Mouse (Mus musculus) liver, embryonic 13.5 days (tissue): ENCODE measurements around the gene Kank2. TPM values are rescaled to one million over a fixed set of nuclear protein-coding genes. Genes with fewer than 3 reads are reported as not detected.

ENCODE experiments used
- ATAC-seq: fragments of 200-750 bp; cut with Nextera tagmentation; 2 replicates; pipeline ENCODE4 v1.8.0; 2017; ENCODE audit warnings: low read depth, mild to moderate bottlenecking, moderate number of reproducible peaks, moderate library complexity
- DNase-seq: peaks from one replicate; pipeline ENCODE4 v3.0.0; 2022
- H3K27ac ChIP-seq: fragments of 300-500 bp; sonication (generic); 2 replicates; pipeline ENCODE4 v1.5.1; 2015; ENCODE audit warnings: moderate library complexity, mild to moderate bottlenecking, inconsistent platforms
- H3K27me3 ChIP-seq: fragments of 300-500 bp; sonication (generic); 2 replicates; pipeline ENCODE4 v1.6.1; 2015; ENCODE audit warnings: mild to moderate bottlenecking, inconsistent platforms
- H3K36me3 ChIP-seq: fragments of 300-500 bp; sonication (generic); 2 replicates; pipeline ENCODE4 v1.6.1; 2015; ENCODE audit warnings: mild to moderate bottlenecking, inconsistent platforms
- H3K4me1 ChIP-seq: fragments of 300-500 bp; sonication (generic); replicated peaks from 2 replicates; pipeline ENCODE4 v1.6.1; 2015; ENCODE audit warnings: inconsistent platforms
- H3K4me2 ChIP-seq: fragments of 300-500 bp; sonication (generic); 2 replicates; pipeline ENCODE4 v1.6.1; 2015; ENCODE audit warnings: inconsistent platforms, mild to moderate bottlenecking, moderate library complexity
- H3K4me3 ChIP-seq: fragments of 300-500 bp; sonication (generic); replicated peaks from 2 replicates; pipeline ENCODE4 v1.5.1; 2015; ENCODE audit warnings: mild to moderate bottlenecking, inconsistent platforms
- H3K9ac ChIP-seq: fragments of 300-500 bp; sonication (generic); 2 replicates; pipeline ENCODE4 v1.6.1; 2015; ENCODE audit warnings: mild to moderate bottlenecking, inconsistent platforms
- H3K9me3 ChIP-seq: fragments of 300-500 bp; sonication (generic); replicated peaks from 2 replicates; pipeline ENCODE4 v1.6.1; 2016; ENCODE audit warnings: inconsistent platforms
- WGBS: fragments of 180-500 bp; shearing (Covaris S2); methylation state at CpG from one replicate; pipeline ENCODE4 v1.1.7; 2015; ENCODE audit not compliant: insufficient replicate concordance; 5-methylcytosine and 5-hydroxymethylcytosine counted together
- microRNA-seq: library from miRNA; unstranded; fragments of <30 nt; microRNA quantifications from one replicate; pipeline ENCODE4, GENCODE M21; 2016
- polyA plus RNA-seq: library from polyadenylated mRNA; unstranded; fragments of >200 nt; fragmentation: Nextera tagmentation; extraction: Ambion mirVana; gene quantifications from 2 replicates; pipeline ENCODE4 v1.2.1, GENCODE M21; 2015

Gene Kank2
- polyA plus RNA-seq, 1 experiment from 2014 or later: 2.6 TPM

DNA sequence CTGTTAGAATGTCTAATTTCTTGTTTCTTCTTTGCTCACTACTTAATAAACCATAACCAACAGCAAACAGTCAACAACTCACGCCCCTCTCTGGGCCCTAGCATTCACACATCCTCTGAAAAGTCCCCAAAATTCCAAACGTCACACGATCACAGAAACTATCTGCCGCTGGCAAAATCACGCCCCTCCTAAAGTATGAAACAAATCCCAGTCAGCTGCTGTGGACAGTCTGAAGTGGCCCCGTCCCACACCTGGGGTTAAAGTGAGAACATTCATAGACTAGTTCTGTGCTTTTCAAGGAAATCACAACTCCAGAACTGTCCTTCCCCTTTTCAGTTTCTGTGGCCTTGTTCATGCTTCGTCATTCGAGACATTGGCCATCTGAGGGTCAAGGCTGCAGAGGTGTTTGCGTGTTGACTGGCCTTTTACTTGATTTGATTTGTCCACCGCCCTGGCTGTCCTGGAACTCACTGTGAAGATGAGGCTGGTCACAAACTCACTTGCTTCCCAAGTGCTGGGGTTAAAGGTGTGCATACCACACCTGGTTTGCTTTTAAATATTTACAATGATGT is 70.2 kb downstream of the Kank2 start:
- no peaks in the 10 kb centered on the region for H3K27me3 ChIP-seq
- H3K9ac ChIP-seq: no peak overlapping the region
- no peak overlapping the region for H3K4me3 ChIP-seq
- no peaks in the 10 kb centered on the region for H3K9me3 ChIP-seq
- ATAC-seq: no peak
- H3K36me3 ChIP-seq: peaks cover 64% of the 10 kb centered on the region
- peaks cover 59% of the 10 kb centered on the region for H3K4me1 ChIP-seq
- H3K4me2 ChIP-seq: no peak overlapping the region
- WGBS: 75% methylated on average over 10 of the region's 10 CpGs
- H3K27ac ChIP-seq: peak overlapping the region; percentile 16; the same call in 1 of the 2 replicates
- DNase-seq: no peak

DNA sequence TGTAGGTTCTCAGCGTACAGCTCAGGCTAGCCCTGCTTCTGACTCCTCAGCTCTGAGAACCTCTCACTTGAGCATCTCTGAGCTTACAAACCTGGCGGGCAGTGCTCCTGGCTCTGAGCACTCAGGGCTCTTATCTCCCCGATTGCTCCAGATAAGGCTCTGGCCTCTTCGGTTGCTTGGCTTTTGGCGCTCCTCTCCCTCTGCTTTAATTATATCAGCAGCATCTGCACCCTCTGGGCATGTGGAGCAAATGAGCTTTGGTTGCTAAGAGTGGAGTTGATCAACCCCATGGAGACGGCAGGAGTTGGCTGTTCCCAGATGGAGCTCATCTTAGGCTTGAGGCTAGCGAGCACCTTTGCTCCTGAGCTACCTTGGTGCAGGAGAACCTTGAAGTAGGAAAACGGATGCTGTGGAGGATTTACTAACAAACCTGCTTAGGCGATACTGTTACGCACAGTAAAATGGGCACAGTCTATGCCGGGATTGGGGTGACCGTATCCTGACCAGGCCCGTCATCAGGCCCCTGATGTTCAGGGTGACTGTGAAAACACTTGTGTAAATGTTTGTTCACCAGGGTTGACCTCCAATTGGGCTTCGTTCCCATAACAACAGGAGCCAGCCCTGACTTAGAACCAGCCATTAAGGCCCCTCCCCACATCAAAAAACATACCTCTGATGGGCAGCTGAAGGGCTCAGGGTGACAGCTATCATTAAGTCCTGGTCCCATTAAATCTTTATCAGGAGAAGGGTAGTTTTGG is 72.1 kb downstream of the Kank2 start:
- no peaks in the 10 kb centered on the region for H3K27me3 ChIP-seq
- 55% methylated on average over 14 of the region's 14 CpGs for WGBS
- peak overlapping the region; percentile 95 for H3K27ac ChIP-seq
- H3K9me3 ChIP-seq: no peaks in the 10 kb centered on the region
- peak overlapping the region; percentile 69 for H3K9ac ChIP-seq
- ATAC-seq: no peak
- H3K4me2 ChIP-seq: peak overlapping the region; percentile 96
- DNase-seq: no peak
- peaks cover 45% of the 10 kb centered on the region for H3K36me3 ChIP-seq
- peak overlapping the region; percentile 79 for H3K4me3 ChIP-seq
- H3K4me1 ChIP-seq: peaks cover 71% of the 10 kb centered on the region

DNA sequence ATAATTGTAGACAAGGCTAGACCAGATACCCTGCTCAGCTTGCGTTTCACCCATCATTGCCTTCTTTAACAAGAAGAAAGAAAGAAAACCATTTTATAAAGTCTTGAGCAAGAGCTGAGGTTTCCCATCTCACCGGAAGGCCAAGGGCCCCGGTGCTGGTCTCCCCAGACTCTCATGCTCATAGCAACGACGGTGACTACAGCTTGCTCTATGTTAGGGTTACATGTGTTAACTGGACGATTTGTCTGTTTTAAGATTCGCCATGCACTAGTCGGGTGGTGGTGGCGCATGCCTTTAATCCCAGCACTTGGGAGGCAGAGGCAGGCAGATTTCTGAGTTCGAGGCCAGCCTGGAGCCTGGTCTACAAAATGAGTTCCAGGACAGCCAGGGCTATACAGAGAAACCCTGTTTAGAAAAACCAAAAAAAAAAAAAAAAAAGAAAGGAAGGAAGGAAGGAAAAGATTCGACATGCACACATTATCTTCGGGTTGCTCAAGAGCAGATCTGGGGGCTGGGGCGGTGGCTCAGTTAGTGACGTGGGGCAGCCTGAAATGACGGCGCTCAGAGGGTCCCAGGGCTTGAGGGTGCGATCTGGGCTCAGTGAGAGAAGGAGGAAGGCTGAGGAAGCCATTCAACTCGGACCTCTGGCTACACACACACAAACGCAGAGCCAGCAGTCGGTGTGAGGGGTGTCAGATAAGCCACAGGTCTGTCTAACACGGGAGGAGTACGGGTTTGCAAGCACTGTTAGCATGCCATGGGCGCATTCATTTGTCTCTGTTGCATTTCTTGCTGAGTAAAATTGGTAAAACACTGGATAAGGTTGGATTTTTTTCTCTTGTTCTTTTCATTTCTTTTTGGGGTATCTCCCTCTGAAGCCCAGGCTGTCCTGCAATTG is 73.1 kb downstream of the Kank2 start:
- H3K36me3 ChIP-seq: peaks cover 36% of the 10 kb centered on the region
- ATAC-seq: no peak
- H3K9me3 ChIP-seq: no peaks in the 10 kb centered on the region
- H3K4me1 ChIP-seq: peaks cover 73% of the 10 kb centered on the region
- peak overlapping the region; percentile 96 for H3K4me2 ChIP-seq
- WGBS: 26% methylated on average over 23 of the region's 23 CpGs
- H3K27ac ChIP-seq: peak overlapping the region; percentile 95
- no peaks in the 10 kb centered on the region for H3K27me3 ChIP-seq
- H3K9ac ChIP-seq: peak overlapping the region; percentile 69
- DNase-seq: peak; percentile 28
- peak overlapping the region; percentile 79 for H3K4me3 ChIP-seq

DNA sequence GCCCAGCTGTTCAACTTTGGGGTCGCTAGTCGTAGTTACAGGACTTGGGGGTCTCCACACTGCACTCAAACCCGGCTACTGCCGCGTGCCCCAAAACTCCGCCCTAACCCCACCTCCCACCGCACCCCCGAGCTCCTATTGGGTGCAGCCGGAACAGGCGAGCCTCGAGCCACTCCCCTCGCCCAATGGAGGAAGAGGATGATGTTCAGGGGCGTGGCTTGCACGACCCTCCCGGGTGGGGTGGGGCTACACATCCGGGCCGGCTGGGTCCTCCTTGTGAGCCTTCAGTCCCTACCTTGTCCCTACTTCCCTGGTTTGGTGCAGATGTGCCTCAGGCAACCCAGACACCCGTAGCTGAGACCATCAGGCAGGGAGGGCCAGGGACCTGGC is 74.4 kb downstream of the Kank2 start:
- Histone ChIP-seq H3K27ac (peak overlapping the region; percentile 95), H3K9ac (peak overlapping the region; percentile 86), H3K36me3 (peaks cover 23% of the 10 kb centered on the region), H3K27me3 (no peaks in the 10 kb centered on the region), H3K9me3 (no peaks in the 10 kb centered on the region), H3K4me3 (peak overlapping the region; percentile 79), H3K4me1 (peaks cover 69% of the 10 kb centered on the region), H3K4me2 (peak overlapping the region; percentile 96)
- WGBS: under 1% methylated on average over 18 of the region's 18 CpGs
- ATAC-seq (peak; percentile 90), DNase-seq (peak; percentile 92)

DNA sequence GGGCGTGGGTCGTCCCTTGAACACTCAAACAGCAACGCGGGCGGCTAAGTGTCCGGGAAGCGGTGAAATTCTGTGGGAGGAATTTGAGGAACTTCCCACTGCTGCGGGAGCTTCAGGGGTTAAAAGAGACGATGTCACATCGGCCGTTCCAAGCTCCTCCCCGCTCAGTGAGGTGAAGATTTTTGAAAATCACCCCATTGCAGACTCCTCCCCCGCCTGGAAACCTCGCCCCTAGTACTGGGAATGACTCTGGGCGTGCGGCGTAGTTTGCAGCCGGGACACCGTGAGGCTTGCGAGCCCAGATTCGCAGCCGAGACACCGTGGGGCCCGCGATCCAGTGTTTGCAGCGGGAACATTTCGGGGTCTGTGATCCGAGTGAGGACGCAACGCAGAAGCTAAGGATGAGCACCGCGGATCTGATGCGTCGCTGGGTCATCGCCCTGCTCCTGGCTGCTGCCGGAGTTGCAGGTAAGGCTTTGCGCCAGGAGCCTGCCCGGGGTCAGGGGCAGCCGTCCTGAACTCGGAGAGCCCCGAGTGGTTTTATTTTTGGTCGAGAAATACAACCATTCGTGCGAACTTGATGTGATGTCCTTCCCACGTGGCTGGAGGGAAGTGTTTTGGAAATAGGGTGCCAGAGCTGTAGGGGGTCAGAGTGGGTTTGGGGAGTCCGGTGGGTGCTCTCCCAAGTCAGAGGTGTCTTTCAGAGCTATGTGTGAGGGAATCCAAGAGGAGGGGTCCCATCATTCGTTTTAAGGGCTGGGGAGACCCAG is 75.0 kb downstream of the Kank2 start, which contains the start of gene Ldlr:
Gene Ldlr (plus strand): TSS at position 107 of the 770 bp plus-strand sequence.
- DNase-seq: peak; percentile 88
- under 1% methylated on average over 47 of the region's 47 CpGs for WGBS
- Histone ChIP-seq H3K4me2 (peak within 1 kb of the TSS; percentile 96), H3K27ac (peak within 1 kb of the TSS; percentile 95), H3K9me3 (no peaks in the 10 kb centered on the region), H3K36me3 (peaks cover 19% of the 10 kb centered on the region), H3K9ac (peak within 1 kb of the TSS; percentile 86), H3K4me3 (peak within 1 kb of the TSS; percentile 79), H3K27me3 (no peaks in the 10 kb centered on the region), H3K4me1 (peaks cover 68% of the 10 kb centered on the region)
- ATAC-seq: peak; percentile 81

DNA sequence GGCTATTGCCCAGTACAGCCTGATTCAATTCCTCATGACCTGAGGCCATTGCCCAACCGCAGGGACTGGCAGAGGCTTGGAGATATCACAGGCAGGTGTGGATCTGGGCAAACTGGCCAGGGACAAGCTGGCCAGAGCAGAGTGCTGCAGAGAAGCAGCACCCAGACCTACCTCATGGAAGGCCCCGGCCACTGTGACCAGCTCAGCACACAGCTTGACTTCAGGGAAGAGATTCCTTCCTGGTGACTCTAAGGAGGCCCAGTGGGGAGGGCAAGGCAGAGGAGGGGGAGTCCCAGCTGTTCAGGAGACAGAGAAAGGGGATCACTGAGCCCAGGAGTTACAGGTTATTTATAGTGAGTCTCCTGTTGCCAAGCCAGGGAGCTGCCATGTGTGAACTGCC is 77.5 kb downstream of the Kank2 start:
- no peak for ATAC-seq
- H3K4me1 ChIP-seq: peaks cover 57% of the 10 kb centered on the region

DNA sequence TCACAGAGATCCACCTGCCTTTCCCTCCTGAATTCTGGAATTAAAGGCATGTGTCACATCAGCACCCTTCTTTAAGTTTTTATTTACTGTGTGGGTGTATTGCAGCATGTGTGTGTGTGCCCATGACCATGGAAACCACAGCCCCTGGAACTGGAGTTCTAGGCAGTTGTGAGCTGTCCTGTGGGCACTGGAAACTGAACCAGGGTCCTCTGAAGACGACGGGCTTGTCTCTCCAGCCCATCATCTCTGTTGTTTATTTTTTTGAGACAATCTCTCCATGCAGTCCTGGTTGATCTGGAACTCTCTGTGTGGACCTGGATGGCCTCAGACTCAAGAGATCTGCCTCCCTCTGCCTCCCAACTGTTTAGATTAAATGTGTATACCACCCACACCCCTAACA is 81.5 kb downstream of the Kank2 start:
- H3K9ac ChIP-seq: no peak overlapping the region
- H3K9me3 ChIP-seq: no peaks in the 10 kb centered on the region
- DNase-seq (no peak), ATAC-seq (no peak)
- H3K27ac ChIP-seq: 0 out of 2 replicates have a peak overlapping the region, but pooled peaks have one; percentile 2
- no peak overlapping the region for H3K4me3 ChIP-seq
- H3K36me3 ChIP-seq: no peaks in the 10 kb centered on the region
- H3K27me3 ChIP-seq: no peaks in the 10 kb centered on the region
- peaks cover 39% of the 10 kb centered on the region for H3K4me1 ChIP-seq
- no peak overlapping the region for H3K4me2 ChIP-seq
- WGBS: 55% methylated on average over 2 of the region's 2 CpGs

More for the DNA sequence above, 77.5 kb downstream of the Kank2 start:
- no peak overlapping the region for H3K9ac ChIP-seq
- no peak for DNase-seq
- H3K9me3 ChIP-seq: no peaks in the 10 kb centered on the region
- WGBS: 77% methylated on average over 2 of the region's 2 CpGs
- H3K27ac ChIP-seq: peak overlapping the region; percentile 95; the same call in 1 of the 2 replicates
- peaks cover 4% of the 10 kb centered on the region; the same call in 1 of the 2 replicates for H3K36me3 ChIP-seq
- no peak overlapping the region for H3K4me2 ChIP-seq
- no peaks in the 10 kb centered on the region for H3K27me3 ChIP-seq
- no peak overlapping the region for H3K4me3 ChIP-seq

Small RNAs within 50 kb of the gene (microRNA-seq; reads per million reads assigned to microRNA genes)
- gene Mir7083: 7.6 reads per million, percentile 18 among the genes with 10 or more reads in this experiment

Other genes starting within 250 kb of the Kank2 start
- 17.7 and 21.5 TPM in 2 replicates for gene Timm29, start 206.0 kb downstream of the Kank2 start, polyA plus RNA-seq
- gene Yipf2, start 205.9 kb downstream of the Kank2 start, polyA plus RNA-seq: 8.8 and 10.2 TPM in 2 replicates
- gene Smarca4, start 182.6 kb downstream of the Kank2 start, polyA plus RNA-seq: 26.5 and 29.5 TPM in 2 replicates
- gene Ldlr, start 75.3 kb downstream of the Kank2 start, polyA plus RNA-seq: 18.6 and 22.5 TPM in 2 replicates
- gene Spc24, start 38.4 kb downstream of the Kank2 start, polyA plus RNA-seq: 86.3 and 91.5 TPM in 2 replicates
- 15.5 and 16.1 TPM in 2 replicates for gene Angptl8, start 36.8 kb upstream of the Kank2 start, polyA plus RNA-seq
- gene Dock6, start 53.9 kb upstream of the Kank2 start, polyA plus RNA-seq: 3.9 and 4.1 TPM in 2 replicates
- gene Rab3d, start 119.4 kb upstream of the Kank2 start, polyA plus RNA-seq: 6.6 and 8.4 TPM in 2 replicates
- 1.0 and 1.2 TPM in 2 replicates for gene Ccdc159, start 128.7 kb upstream of the Kank2 start, polyA plus RNA-seq
- 49.5 and 57.2 TPM in 2 replicates for gene Tmem205, start 128.8 kb upstream of the Kank2 start, polyA plus RNA-seq
- 0.99 and 1.4 TPM in 2 replicates for gene Plppr2, start 138.3 kb upstream of the Kank2 start, polyA plus RNA-seq
- gene Swsap1, start 157.0 kb upstream of the Kank2 start, polyA plus RNA-seq: 2.1 and 2.6 TPM in 2 replicates
- 143 and 144 TPM in 2 replicates for gene Epor, start 164.8 kb upstream of the Kank2 start, polyA plus RNA-seq
- 0.15 and 0.46 TPM in 2 replicates for gene Rgl3, start 190.7 kb upstream of the Kank2 start, polyA plus RNA-seq
- 0.16 TPM in 1 of 2 replicates, not detected in the other for gene Ccdc151, start 203.9 kb upstream of the Kank2 start, polyA plus RNA-seq
- 52.6 and 57.5 TPM in 2 replicates for gene Prkcsh, start 204.1 kb upstream of the Kank2 start, polyA plus RNA-seq